Mouse (Mus musculus): ENCODE data around the gene Gm17720. TPM values are rescaled to one million over a fixed set of nuclear protein-coding genes. Genes with fewer than 3 reads are reported as not detected.
"Not testable (repeated sequence)": the region's sequence is repeated elsewhere in the genome, so short reads cannot be mapped to it uniquely, and the experiment has no call there.

Gm17720 gene
- polyA plus RNA-seq, 1 experiment from 2014 or later: not detected

- Histone ChIP-seq H3K4me1 (peaks cover 6% of the 10 kb centered on the region), H3K4me3 (no peak overlapping the region), H3K27ac (replicated peaks) (no peak overlapping the region), H3K4me2 (replicated peaks) (no peak overlapping the region), H3K36me3 (no peaks in the 10 kb centered on the region), H3K9me3 (no peaks in the 10 kb centered on the region), H3K9ac (replicated peaks) (no peak overlapping the region), H3K27me3 (no peaks in the 10 kb centered on the region)
- no peak for ATAC-seq (replicated peaks)
- WGBS: 34% methylated on average over 2 of the region's 2 CpGs
Observed at GRCm38 (mm10) chr8:110036156-110036555, 66.4 kb downstream of the Gm17720 start.

- ATAC-seq (replicated peaks): no peak
- 45% methylated on average over 4 of the region's 4 CpGs for whole genome bisulfite sequencing
- H3K27me3 ChIP-seq: no peaks in the 10 kb centered on the region
- peaks cover 6% of the 10 kb centered on the region for H3K4me1 ChIP-seq
- no peak overlapping the region for H3K4me3 ChIP-seq
- H3K36me3 ChIP-seq: no peaks in the 10 kb centered on the region
- H3K9me3 ChIP-seq: no peaks in the 10 kb centered on the region
- H3K27ac ChIP-seq (replicated peaks): no peak overlapping the region
- no peak overlapping the region for H3K9ac ChIP-seq (replicated peaks)
- H3K4me2 ChIP-seq (replicated peaks): no peak overlapping the region
Observed at GRCm38 (mm10) chr8:110034331-110034730, 68.2 kb downstream of the Gm17720 start.

DNA sequence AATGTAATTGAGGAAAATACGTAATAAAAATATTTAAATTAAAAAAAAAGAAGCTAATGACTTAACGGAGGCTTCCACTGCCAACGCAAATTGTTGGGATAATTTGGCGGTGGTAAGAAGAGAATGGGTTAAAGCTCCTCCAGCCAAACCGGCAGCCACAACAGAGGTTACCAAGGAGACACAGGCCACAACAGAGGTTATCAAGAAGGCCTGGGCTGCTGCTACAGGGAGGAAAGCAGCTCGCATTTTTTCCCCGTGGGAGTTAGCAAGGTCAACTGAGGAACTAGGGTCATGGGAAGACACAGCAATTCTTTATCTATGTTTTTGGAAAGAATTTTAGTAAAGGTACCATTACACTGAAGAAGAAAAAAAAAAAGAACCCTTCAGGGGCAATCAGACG is 68.8 kb downstream of the Gm17720 start:
- 28% methylated on average over 8 of the region's 8 CpGs for WGBS
- H3K4me1 ChIP-seq; H3K9me3 ChIP-seq; H3K4me3 ChIP-seq; ATAC-seq (replicated peaks); H3K9ac ChIP-seq (replicated peaks); H3K27me3 ChIP-seq; H3K4me2 ChIP-seq (replicated peaks); H3K27ac ChIP-seq (replicated peaks); H3K36me3 ChIP-seq: not testable (repeated sequence)

Other genes starting within 250 kb of the Gm17720 start
- 4.0 and 4.9 TPM in 2 replicates for gene Phlpp2, start 234.2 kb downstream of the Gm17720 start, polyA plus RNA-seq (2015; fragmentation: Nextera tagmentation; extraction: Ambion mirVana)
- gene Marveld3, start 140.6 kb downstream of the Gm17720 start, polyA plus RNA-seq (2015; fragmentation: Nextera tagmentation; extraction: Ambion mirVana): 2.0 and 2.2 TPM in 2 replicates
- gene Tat, start 112.3 kb downstream of the Gm17720 start, polyA plus RNA-seq (2015; fragmentation: Nextera tagmentation; extraction: Ambion mirVana): not detected in 2 replicates
- gene Chst4, start 63.0 kb downstream of the Gm17720 start, polyA plus RNA-seq (2015; fragmentation: Nextera tagmentation; extraction: Ambion mirVana): not detected in 2 replicates
- 21.7 and 22.6 TPM in 2 replicates for gene Zfp612, start 23.0 kb downstream of the Gm17720 start, polyA plus RNA-seq (2015; fragmentation: Nextera tagmentation; extraction: Ambion mirVana)
- not detected in 2 replicates for gene Gm21964, start 1.5 kb downstream of the Gm17720 start, polyA plus RNA-seq (2015; fragmentation: Nextera tagmentation; extraction: Ambion mirVana)
- gene Calb2, start 65.5 kb upstream of the Gm17720 start, polyA plus RNA-seq (2015; fragmentation: Nextera tagmentation; extraction: Ambion mirVana): 79.6 and 85.9 TPM in 2 replicates
- 12.9 and 13.4 TPM in 2 replicates for gene Cmtr2, start 112.9 kb upstream of the Gm17720 start, polyA plus RNA-seq (2015; fragmentation: Nextera tagmentation; extraction: Ambion mirVana)
- 0.43 and 0.55 TPM in 2 replicates for gene Hydin, start 164.2 kb upstream of the Gm17720 start, polyA plus RNA-seq (2015; fragmentation: Nextera tagmentation; extraction: Ambion mirVana)

Measured in forebrain, embryonic 15.5 days (tissue).